Mouse (Mus musculus) heart, postnatal 14 days (tissue): ENCODE measurements around the gene Vav1. TPM values are rescaled to one million over a fixed set of nuclear protein-coding genes. Genes with fewer than 3 reads are reported as not detected.

ENCODE experiments used
- DNase-seq, 2 experiments: peaks; one replicate each; pipeline ENCODE4 v3.0.0; 2021 to 2022
- intact Hi-C: fragments of 180-260 bp; cut with DNase I; formaldehyde crosslinking; loops from one replicate; pipeline ENCODE4 v1.15.1; 2025
- total RNA-seq, 2 experiments: library from RNA; stranded (reverse); gene quantifications; 2 replicates each; pipeline ENCODE4 v1.2.3; 2021

Vav1 gene
- total RNA-seq, 2 experiments from 2014 or later = 2.2 to 5.5 TPM

DNA sequence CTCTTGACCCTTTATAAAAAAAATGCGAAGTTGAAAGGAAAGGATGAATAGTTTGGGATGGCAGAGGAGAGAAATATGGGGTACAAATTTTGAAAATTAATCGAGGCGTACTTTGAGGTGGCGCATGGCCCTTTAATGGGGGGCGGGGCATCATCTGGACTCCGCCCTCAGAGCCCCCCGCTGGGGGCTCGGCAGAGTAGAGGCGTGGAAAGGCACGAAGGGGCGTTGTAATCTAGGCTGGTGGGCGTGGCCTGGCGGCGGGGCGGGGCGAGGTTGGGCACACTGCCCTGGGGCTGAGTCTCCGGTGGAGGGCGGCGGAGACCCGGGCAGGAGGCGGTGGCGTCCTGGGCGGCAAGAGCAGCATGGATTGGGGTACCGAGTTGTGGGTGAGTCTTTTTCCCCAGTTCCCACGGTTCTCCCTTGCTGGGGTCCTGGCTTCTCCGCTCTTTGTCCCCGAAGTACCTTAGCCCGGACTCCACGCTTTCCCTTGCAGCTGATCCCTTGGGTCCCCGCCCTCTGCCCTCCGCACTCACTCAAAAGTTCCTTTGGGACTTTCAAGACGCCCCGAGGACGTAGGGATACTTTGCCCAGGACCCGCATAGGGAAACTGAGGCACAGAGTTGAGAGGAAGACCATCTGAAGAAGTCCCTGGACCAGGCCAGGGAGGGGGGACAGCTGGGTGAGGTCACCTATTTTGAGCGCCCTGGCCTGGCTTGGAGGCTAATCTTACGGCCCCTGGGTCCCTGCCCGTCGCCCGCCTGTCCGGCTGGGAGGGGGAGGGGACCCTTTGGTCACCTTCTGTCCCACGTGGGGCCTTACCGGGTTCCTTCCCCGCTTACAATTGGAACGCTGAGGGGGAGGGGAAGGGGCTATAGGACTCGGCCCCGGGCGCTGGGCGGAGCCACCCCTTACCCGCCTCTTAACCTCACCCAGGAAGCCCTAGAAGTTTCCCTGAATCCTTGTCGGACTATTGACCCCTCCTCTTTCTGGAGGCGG, 29.4 kb upstream of the Vav1 start, which contains the start of gene Trip10:
Gene Trip10, plus strand, starts transcription at position 270 of the 996 bp plus-strand sequence.
- peak; percentile 99 to 100 for DNase-seq
- intact Hi-C loops = loop anchor here (1.0 to 10.0 kb wide), 3 partner anchors 26 to 255 kb away; partner anchors contain the start of genes Alkbh7, Clpp, Gm17949 and Gtf2f1

DNA sequence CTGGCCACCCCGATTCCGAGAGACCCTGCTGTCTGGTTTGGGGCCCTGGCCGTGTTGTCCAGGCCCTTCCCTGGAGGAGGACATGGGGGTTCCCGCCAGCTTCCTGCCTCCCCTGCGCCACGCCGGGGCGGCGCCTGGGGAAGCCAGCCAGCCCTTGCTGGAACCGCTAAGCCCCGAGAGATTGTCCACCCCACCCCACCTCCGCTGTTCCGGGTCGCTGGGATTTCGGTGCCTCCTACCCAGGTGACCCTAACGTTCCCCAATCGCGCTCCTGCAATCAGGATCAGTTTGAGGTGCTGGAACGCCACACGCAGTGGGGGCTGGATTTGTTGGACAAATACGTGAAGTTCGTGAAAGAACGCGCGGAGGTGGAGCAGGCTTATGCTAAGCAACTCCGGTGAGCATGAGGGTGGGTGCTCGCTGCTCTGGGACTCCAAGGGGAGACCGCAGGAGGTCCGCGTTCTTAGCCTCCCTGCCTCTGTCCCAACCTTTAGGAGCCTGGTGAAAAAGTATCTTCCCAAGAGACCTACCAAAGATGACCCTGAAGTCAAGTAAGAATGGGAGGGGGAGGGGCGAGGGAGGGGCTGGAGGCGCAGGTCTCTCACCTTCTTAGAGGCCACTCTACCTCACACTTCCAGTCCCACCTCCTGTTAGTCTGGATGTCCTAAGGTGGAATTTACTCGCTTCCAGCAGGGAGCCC, 28.3 kb upstream of the Vav1 start:
- intact Hi-C loops = loop anchor here (1.0 kb wide), 1 partner anchor 25 kb away; no protein-coding TSS in a partner anchor
- DNase-seq = peak; percentile 76 to 77

DNA sequence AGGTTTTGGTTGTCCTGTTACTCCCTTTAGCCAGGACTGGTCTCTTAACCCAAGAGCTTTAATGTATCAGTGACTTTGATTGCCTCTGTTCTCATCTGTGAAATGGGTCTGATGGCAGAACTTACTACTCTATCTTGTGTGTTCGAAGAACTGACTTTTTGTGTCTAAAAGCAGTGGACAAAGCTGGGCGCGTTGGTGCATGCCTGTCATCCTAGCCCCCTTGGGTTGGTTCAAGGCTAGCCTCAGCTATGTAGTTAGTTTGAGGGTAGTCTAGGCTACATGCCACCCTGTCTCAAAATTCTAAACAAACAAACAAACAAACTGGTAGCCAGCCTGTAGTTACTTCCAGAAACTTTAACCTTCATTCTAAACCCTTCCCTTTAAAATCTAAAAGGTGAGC, 27.5 kb upstream of the Vav1 start:
- intact Hi-C loops = no loop called here
- DNase-seq = no peak

DNA sequence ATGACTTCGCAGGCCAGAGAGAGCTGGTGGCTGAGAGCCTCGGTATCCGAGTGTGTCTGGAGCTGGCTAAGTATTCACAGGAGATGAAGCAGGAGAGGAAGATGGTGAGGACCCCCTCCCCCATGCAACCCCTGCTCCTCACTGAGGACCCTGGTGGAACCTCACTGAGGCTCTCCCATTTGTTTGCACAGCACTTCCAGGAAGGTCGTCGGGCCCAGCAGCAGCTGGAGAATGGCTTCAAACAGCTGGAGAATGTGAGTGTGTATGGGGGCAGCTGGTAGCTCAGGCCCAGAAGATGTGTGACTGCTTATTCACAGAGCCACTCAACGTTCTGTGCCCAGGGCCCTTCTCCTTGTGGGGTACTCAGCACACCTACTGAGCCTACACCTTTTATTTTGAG, 25.6 kb upstream of the Vav1 start:
- intact Hi-C loops = no loop called here

DNA sequence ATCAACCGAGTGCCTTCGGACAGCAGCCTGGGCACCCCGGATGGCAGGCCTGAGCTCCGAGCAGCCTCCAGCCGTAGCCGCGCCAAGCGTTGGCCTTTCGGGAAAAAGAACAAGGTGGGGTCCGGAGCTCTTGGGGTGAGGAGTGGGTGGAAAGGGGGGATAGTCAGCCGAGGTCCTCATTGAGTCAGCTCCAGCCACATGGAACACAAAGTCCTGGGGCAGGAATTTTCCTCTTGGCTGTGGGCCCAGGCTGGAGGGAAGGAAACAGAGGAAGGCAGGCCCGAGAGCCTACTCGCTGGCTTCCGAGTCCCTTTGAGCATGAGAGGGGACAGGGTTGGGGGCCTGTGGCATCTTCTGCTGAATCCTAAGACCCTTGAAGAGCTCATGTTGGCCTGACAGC, 23.5 kb upstream of the Vav1 start:
- DNase-seq = no peak
- intact Hi-C loops = no loop called here

More for the DNA sequence above, 25.6 kb upstream of the Vav1 start:
- DNase-seq = no peak

DNA sequence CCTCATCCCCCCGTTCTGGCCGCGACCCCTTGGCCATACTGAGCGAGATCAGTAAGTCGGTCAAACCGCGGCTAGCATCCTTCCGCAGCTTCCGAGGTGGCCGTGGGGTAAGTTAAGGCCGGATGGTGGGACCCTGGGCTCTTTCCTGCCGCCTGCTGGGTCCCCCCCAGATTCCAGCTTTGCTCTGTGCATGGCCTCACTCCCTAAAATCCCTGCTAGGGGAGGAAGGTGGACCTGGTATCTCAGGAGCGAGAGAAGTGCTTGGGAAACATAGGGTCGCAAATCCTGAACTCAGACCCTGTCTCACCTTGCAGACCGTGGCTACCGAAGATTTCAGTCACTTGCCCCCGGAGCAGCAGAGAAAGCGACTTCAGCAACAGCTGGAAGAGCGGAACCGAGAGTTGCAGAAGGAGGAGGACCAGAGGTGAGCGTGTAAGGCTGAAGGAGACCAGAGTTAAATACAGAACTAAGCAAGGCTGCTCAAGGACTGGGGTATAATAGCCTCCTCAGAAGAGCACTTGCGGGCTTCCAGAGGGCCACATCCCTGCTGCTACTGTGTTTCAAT, 21.9 kb upstream of the Vav1 start:
- intact Hi-C loops = no loop called here
- DNase-seq = no peak

DNA sequence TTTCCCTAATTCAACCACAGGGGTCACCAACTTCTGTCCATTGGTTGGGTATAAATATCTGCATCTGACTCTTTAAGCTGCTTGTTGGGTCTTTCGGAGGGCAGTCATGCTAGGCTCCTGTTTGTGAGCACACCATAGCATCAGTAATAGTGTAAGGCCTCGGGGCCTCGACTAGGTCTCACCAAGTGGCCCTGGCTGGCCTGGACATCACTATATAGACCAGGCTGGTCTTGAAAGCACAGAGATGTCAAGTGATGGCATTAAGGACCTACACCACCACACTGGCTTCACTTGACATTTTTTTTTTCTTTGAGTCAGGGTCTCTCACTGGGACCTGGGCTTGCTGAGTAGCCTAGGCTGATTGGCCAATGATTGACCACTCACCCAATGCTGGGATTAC, 20.7 kb upstream of the Vav1 start:
- no peak for DNase-seq
- intact Hi-C loops = no loop called here

DNA sequence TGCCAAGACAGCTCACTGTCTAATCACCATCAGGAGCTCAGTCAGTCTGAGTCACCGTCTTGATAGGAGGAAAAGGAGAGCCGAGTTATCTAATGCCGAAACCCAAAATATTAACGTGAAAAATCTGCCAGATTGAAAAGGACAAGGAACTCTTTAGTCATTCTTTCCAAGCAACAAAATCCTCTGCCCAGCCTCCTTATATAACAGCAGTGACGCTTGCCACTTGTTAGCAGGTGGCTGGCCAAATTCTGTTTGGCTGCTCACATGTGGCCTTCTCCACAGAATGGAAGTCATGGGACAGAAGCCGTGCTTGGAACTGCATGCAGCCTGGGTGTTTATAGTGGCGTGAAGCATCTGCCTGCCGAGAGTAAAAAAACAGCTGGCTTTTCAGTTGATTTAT, 19.2 kb upstream of the Vav1 start:
- intact Hi-C loops = no loop called here
- peak; percentile 64 to 68 for DNase-seq

DNA sequence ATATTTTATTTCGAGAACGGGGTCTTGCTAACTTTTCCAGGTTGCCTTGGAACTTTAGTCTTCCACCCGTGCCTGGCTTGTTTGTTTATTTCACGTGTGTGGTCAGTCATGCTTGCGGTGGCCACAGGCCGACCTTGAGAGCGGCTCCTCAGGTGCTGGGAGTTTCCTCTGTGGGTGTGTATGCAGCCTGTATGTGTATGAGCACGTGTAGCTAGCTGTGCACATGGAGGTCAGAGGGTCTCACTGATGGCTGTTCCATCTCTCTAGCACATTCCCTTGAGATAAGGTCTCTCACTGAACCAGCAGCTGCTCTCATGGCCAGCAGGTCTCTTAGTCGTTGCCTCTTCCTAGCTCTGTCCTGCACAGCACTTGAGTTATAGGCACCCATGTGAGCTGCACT, 18.5 kb upstream of the Vav1 start:
- intact Hi-C loops = no loop called here
- no peak for DNase-seq

DNA sequence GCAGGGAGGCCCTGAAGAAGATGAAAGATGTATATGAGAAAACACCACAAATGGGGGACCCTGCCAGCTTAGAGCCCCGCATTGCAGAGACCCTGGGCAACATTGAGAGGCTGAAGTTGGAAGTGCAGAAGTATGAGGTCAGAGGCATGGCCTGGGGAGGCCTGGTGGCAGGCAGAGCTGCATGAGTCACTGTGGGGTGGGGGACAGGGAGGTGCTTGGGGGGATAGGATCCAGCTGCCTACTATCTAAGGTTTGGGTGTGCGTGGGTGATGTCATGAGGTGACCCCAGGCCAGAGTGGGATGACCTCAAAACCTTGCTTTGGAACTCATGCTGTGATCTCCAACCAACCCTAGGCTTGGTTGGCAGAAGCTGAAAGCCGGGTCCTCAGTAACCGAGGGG, 17.6 kb upstream of the Vav1 start:
- no peak for DNase-seq
- intact Hi-C loops = no loop called here

DNA sequence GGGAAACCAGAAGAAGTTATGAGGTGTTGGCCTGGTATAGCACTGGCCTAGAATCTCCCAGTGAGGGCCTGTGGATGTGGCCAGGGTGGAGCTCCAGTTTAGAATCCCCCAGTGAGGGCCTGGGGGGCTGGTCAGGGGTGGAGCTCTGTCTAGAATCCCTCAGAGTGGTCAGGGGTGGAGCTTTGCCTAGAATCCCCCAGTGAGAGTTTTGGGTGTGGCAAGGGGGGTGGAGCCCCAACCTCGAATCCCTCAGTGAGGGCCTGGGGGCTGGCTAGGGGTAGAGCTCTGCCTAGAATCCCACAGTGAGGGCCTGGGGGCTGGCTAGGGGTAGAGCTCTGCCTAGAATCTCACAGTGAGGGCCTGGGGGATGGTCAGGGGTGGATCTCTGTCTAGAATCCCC, 17.1 kb upstream of the Vav1 start:
- intact Hi-C loops = no loop called here
- no peak for DNase-seq

DNA sequence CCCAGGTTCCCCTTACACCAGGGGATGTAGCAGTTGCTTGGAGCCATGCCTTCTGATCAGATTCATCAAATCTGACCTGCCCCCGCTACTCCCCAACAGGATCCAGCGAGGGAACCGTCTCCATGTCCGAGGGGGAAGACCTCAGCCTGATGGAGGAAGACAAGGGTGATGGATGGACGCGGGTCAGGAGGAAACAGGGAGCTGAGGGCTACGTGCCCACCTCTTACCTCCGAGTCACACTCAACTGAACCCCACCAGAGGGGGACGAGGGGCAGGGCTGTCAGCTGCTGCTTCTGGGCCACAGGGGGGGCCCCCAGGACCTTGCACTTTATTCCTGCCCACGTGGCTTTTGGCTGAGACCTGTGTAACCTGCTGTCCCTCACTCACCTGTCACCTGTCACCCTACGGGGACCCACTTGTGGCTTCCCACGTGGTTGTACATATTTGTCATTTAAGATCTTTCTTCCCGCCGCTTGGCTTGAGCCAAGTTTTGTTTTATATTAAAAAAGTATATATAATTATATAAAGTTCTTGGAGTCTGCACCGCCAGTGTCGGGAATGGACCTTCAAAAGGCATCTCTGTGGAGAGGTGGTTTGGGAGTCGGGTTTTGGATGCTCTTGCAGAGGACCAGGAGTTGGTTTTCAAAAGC, 15.9 kb upstream of the Vav1 start:
- intact Hi-C loops = no loop called here
- no peak for DNase-seq

DNA sequence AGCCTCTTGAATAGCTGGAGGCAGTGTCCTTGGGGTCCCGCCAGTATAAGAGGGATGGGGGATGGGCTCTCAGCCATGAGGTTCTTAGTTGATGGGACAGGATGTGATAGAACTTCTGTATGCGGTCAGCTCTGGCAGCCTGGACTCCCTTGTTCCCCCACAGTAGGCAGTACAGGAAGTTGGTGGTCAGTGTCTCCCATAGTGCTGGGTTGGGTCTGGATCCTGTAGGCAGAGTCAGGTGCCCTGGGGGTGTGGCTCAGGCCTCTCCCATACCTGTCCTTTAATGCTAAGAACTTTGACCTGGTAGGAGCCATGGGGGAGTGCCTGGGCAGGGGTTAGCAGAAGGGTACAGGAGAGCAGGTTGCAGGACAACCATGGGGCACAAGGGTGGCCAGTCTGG, 14.7 kb upstream of the Vav1 start:
- no peak for DNase-seq
- intact Hi-C loops = no loop called here

DNA sequence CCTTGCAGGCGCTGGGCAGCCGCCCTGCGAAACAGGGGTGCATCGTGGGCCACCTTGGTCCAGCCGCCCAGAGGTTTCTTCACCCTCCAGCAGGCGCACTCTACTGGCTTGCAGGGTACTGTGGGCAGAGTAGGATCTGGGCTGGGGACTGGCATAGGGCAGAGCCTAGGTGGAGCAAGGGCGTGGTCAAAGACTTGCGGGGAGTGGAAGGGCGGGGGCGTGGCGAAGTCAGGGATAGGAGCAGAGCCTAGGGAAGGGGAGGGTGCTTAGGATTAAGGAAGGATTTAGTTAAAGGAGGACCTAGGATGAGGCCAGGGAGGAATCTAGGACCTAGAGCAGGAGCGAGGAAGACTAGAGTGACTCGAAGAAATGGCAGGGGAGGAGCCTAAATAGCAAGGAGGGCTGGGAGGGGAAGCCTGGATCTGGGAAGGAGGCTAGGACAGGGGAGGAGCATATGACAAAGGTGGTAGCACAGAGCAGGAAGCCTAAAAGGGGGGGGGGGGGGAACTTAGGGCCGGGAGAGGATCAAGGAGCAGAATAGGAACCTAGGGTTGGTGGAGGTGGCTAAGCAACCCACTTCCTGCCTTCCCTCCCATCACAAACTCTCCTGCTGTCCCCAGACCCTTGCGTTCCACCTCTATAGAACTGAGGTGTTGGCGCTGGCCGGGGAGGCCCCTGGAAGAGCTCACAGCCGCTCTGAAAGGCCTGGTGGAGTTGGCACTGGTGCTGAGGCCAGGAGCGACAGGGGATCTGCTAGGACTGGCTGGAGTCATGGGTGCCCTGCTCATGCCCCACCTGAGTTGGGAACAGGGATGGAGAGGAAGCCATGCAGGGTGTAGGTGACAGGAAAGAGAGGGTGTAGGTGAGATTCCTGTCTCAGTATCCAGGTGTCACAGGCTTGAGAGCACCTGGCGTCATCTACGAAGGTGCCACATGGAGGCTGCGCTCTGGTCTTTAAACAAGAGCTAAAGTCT, 13.6 kb upstream of the Vav1 start:
- peak; percentile 72 to 74 for DNase-seq

DNA sequence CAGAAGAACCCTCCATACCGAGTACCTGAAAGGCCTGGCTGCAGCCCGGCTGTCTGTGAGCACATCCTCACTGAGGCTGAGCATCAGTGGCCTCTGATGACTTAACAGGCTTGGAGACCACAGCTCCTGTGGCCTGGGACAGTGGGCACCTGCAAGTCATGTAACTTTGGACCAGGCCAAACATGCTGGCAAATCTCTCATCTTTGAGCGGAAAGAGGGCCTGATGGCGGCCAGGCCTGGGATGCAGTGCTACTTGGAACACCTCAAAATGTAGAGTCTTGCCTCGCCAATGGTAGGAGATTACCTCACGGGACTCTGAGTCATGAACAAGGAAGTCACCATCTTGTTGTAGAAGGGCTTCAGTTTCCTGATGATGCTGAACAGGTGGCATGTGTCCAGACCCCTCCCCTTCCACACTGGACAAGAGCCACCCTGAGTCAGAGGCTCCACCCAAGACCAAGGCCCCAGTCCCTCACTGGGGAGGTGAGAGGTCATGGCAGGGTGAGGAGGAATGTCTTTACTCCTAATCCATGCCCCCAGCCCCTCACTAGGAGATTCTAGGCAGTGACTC, 11.3 kb upstream of the Vav1 start:
- intact Hi-C loops = no loop called here
- DNase-seq = peak; percentile 31 to 40

More for the DNA sequence above, 13.6 kb upstream of the Vav1 start:
- intact Hi-C loops = no loop called here

DNA sequence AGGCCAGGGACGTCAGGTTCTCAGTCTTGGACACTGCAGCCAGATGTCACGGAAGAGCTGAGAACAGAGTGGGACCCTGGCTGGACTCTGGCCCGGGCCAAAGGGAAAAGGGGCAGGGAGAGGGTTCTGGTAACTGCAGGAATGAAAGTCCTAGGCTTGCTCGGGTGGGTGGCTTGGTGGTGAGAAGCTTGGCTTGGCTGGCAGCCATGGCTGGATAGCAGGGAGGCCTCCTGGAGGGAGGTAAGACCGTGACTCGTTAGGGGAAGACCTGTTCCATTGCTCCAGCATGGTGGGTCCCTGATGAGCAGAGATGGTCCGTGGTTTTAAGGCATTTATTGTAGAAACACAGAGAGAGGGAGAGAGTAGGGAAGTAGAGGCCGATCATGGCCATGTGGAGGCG, 7.6 kb upstream of the Vav1 start:
- intact Hi-C loops = no loop called here
- DNase-seq = no peak

DNA sequence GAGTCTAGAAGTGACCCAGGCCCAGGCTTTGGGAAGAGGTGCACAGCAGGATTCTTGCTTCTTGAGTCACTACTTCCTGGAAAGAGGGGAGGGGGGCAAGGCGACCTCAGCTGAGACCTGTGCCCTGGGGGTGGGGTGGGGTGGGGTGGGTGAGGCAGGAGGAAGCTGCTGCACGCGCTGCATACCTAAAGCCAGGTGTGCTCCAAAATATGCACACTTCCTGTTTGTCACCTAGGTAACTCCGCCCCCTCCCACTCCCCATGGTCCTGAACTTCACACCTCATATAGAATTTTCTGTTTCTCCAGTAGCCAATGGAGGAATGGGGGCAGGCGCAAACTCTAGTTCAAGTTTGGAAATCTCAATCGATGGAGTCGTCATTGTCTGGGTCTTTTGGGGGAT, 5.1 kb upstream of the Vav1 start:
- intact Hi-C loops = no loop called here
- DNase-seq = no peak

DNA sequence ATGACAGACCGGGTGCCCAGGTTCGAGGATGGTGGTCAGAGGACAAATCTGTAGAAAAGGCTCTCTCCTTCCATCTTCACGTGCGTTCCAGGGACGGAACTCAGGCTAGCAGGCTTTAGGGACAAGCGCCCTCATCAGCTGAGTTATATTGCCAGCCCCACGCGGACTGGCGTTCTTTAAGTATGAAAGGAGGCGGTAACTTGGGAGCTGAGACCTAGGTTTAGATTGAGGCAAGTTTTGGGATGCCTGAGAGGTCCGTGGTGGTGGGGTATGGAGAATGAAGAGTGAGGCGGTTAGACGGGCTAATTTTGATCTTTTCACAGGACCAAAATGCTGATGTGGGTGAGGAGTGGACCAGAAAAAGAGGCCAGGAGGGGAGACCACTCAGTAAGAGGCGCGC, 4.2 kb upstream of the Vav1 start:
- intact Hi-C loops = loop anchor here (1.0 kb wide), 1 partner anchor 24 kb away; no protein-coding TSS in a partner anchor
- DNase-seq = no peak
